Mouse (Mus musculus): ENCODE results near the gene Peli2. TPM values are rescaled to one million over a fixed set of nuclear protein-coding genes. Genes with fewer than 3 reads are reported as not detected.

The Peli2 gene
- polyA plus RNA-seq, 1 experiment from 2014 or later = 11.0 TPM

- Histone ChIP-seq H3K27ac (no peak overlapping the region), H3K4me3 (ENCODE audit: inconsistent target) (no peak overlapping the region), H3K79me2 (ENCODE audit: inconsistent target) (no peaks in the 10 kb centered on the region), H3K36me3 (ENCODE audit: inconsistent target) (no peaks in the 10 kb centered on the region)
- 66% methylated on average over 8 of the region's 8 CpGs for WGBS (ENCODE audit: missing documents)
Observed at GRCm38 (mm10) chr14:48172026-48172425, 51.4 kb downstream of the Peli2 start.

- no peak overlapping the region for H3K4me3 ChIP-seq (ENCODE audit: inconsistent target)
- WGBS (ENCODE audit: missing documents) = over 99% methylated on average over 8 of the region's 8 CpGs
Observed at GRCm38 (mm10) chr14:48172876-48173275, 52.3 kb downstream of the Peli2 start.

GRCm38 (mm10) chr14:48173840-48174239 is 53.2 kb downstream of the Peli2 start:
- 47% methylated on average over 9 of the region's 9 CpGs for WGBS (ENCODE audit: missing documents)
- no peaks in the 10 kb centered on the region for H3K36me3 ChIP-seq (ENCODE audit: inconsistent target)
- no peaks in the 10 kb centered on the region for H3K79me2 ChIP-seq (ENCODE audit: inconsistent target)
- H3K4me3 ChIP-seq (ENCODE audit: inconsistent target) = no peak overlapping the region
- no peak overlapping the region for H3K27ac ChIP-seq

More at GRCm38 (mm10) chr14:48172876-48173275, 52.3 kb downstream of the Peli2 start:
- no peak overlapping the region for H3K27ac ChIP-seq
- H3K36me3 ChIP-seq (ENCODE audit: inconsistent target) = no peaks in the 10 kb centered on the region
- no peaks in the 10 kb centered on the region for H3K79me2 ChIP-seq (ENCODE audit: inconsistent target)

- Histone ChIP-seq H3K36me3 (ENCODE audit: inconsistent target) (no peaks in the 10 kb centered on the region), H3K79me2 (ENCODE audit: inconsistent target) (no peaks in the 10 kb centered on the region), H3K27ac (no peak overlapping the region), H3K4me3 (ENCODE audit: inconsistent target) (no peak overlapping the region)
- 95% methylated on average over 4 of the region's 4 CpGs for WGBS (ENCODE audit: missing documents)
Observed at GRCm38 (mm10) chr14:48174356-48174755, 53.7 kb downstream of the Peli2 start.

- Histone ChIP-seq H3K36me3 (ENCODE audit: inconsistent target) (no peaks in the 10 kb centered on the region), H3K27ac (no peak overlapping the region), H3K4me3 (ENCODE audit: inconsistent target) (no peak overlapping the region), H3K79me2 (ENCODE audit: inconsistent target) (no peaks in the 10 kb centered on the region)
- 89% methylated on average over 8 of the region's 8 CpGs for WGBS (ENCODE audit: missing documents)
Observed at GRCm38 (mm10) chr14:48175115-48175514, 54.5 kb downstream of the Peli2 start.

- H3K79me2 ChIP-seq (ENCODE audit: inconsistent target) = no peaks in the 10 kb centered on the region
- H3K27ac ChIP-seq = no peak overlapping the region
- H3K4me3 ChIP-seq (ENCODE audit: inconsistent target) = no peak overlapping the region
- no peaks in the 10 kb centered on the region for H3K36me3 ChIP-seq (ENCODE audit: inconsistent target)
- 66% methylated on average over 15 of the region's 15 CpGs for WGBS (ENCODE audit: missing documents)
Observed at GRCm38 (mm10) chr14:48178304-48178995, 57.8 kb downstream of the Peli2 start.

DNA sequence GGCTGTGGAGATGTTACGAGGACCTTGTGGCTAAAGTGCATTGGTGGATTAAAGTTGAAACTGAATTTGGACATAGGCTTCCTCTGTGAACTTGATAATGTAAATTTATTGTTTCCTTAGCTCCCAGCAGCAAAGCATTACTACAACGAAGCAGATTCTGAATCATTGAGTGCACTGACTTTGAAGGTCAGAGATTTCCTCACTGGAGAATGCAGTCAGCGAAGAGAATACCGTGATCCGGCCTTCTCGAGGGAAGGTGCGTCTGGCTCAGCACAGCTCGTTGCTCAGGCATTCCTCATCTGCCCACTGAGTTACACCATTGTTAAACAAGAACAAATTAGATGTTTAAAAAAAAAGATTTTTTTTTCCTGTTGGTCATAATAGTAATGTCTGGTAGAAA is 58.4 kb downstream of the Peli2 start:
- H3K36me3 ChIP-seq (ENCODE audit: inconsistent target) = no peaks in the 10 kb centered on the region
- WGBS (ENCODE audit: missing documents) = 91% methylated on average over 8 of the region's 8 CpGs

GRCm38 (mm10) chr14:48186302-48186701 is 65.7 kb downstream of the Peli2 start:
- H3K4me3 ChIP-seq (ENCODE audit: inconsistent target) = no peak overlapping the region
- H3K36me3 ChIP-seq (ENCODE audit: inconsistent target) = no peaks in the 10 kb centered on the region
- no peak overlapping the region for H3K27ac ChIP-seq
- H3K79me2 ChIP-seq (ENCODE audit: inconsistent target) = peaks cover 17% of the 10 kb centered on the region; the same call in 1 of the 2 replicates
- 89% methylated on average over 6 of the region's 6 CpGs for WGBS (ENCODE audit: missing documents)

More for the DNA sequence above, 58.4 kb downstream of the Peli2 start:
- Histone ChIP-seq H3K4me3 (ENCODE audit: inconsistent target) (no peak overlapping the region), H3K27ac (no peak overlapping the region), H3K79me2 (ENCODE audit: inconsistent target) (no peaks in the 10 kb centered on the region)

- Histone ChIP-seq H3K27ac (no peak overlapping the region), H3K79me2 (ENCODE audit: inconsistent target) (peaks cover 25% of the 10 kb centered on the region; the same call in 1 of the 2 replicates), H3K36me3 (ENCODE audit: inconsistent target) (no peaks in the 10 kb centered on the region), H3K4me3 (ENCODE audit: inconsistent target) (no peak overlapping the region)
- 95% methylated on average over 9 of the region's 9 CpGs for WGBS (ENCODE audit: missing documents)
Observed at GRCm38 (mm10) chr14:48187100-48187499, 66.5 kb downstream of the Peli2 start.

- peaks cover 30% of the 10 kb centered on the region; the same call in 1 of the 2 replicates for H3K79me2 ChIP-seq (ENCODE audit: inconsistent target)
- H3K4me3 ChIP-seq (ENCODE audit: inconsistent target) = no peak overlapping the region
- H3K36me3 ChIP-seq (ENCODE audit: inconsistent target) = no peaks in the 10 kb centered on the region
- WGBS (ENCODE audit: missing documents) = 45% methylated on average over 8 of the region's 8 CpGs
- H3K27ac ChIP-seq = no peak overlapping the region; the same call in 1 of the 2 replicates
Observed at GRCm38 (mm10) chr14:48189330-48189729, 68.7 kb downstream of the Peli2 start.

- 93% methylated on average over 5 of the region's 5 CpGs for WGBS (ENCODE audit: missing documents)
- H3K4me3 ChIP-seq (ENCODE audit: inconsistent target) = no peak overlapping the region
- no peaks in the 10 kb centered on the region for H3K36me3 ChIP-seq (ENCODE audit: inconsistent target)
Observed at GRCm38 (mm10) chr14:48190946-48191345, 70.3 kb downstream of the Peli2 start.

DNA sequence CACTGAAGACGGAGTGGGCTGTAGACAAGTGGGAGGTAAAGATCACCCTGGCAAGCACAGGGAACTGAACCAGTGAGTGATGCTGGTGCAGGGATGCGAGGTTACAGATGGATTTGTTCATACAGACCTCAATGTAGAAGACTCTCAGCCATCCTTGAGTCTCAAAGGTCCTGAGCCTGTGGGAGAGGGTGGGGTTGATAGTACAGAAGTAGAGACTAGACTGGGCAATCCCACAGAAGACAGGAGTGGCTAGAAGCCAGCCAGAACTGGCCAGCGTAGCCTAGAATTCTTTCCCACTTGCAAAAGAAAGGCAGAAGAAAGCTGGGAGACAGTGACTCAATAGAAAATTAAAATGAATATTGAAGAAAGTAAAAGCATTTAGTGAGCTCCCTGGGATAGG is 71.3 kb downstream of the Peli2 start:
- WGBS (ENCODE audit: missing documents) = 98% methylated on average over 3 of the region's 3 CpGs
- no peak overlapping the region for H3K27ac ChIP-seq
- peaks cover 30% of the 10 kb centered on the region; the same call in 1 of the 2 replicates for H3K79me2 ChIP-seq (ENCODE audit: inconsistent target)
- H3K4me3 ChIP-seq (ENCODE audit: inconsistent target) = no peak overlapping the region
- no peaks in the 10 kb centered on the region for H3K36me3 ChIP-seq (ENCODE audit: inconsistent target)

More at GRCm38 (mm10) chr14:48190946-48191345, 70.3 kb downstream of the Peli2 start:
- Histone ChIP-seq H3K27ac (no peak overlapping the region), H3K79me2 (ENCODE audit: inconsistent target) (peaks cover 30% of the 10 kb centered on the region; the same call in 1 of the 2 replicates)

GRCm38 (mm10) chr14:48196804-48197203 is 76.2 kb downstream of the Peli2 start:
- Histone ChIP-seq H3K4me3 (ENCODE audit: inconsistent target) (no peak overlapping the region), H3K36me3 (ENCODE audit: inconsistent target) (no peaks in the 10 kb centered on the region), H3K79me2 (ENCODE audit: inconsistent target) (peaks cover 8% of the 10 kb centered on the region; the same call in 1 of the 2 replicates), H3K27ac (no peak overlapping the region)
- WGBS (ENCODE audit: missing documents) = 88% methylated on average over 5 of the region's 5 CpGs

DNA sequence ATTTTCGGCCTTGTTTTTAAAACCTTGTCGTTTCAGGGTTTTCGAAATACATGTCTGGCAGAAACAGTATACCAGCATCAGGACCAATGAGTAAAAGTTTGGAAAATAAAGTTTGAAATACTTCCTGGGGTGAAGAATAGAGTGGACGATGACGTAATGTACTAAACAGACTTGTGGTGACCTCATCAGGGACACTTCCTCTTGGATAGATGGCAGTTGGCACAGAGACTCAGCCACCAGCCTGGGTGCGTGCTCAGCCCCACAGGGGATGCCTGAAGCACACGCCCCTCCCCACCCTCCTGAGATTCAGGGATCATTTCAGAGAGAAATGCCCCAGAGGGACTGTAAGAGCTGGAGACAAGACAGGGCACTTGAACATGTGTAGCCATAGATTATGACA is 76.7 kb downstream of the Peli2 start:
- 49% methylated on average over 7 of the region's 7 CpGs for WGBS (ENCODE audit: missing documents)
- Histone ChIP-seq H3K4me3 (ENCODE audit: inconsistent target) (no peak overlapping the region), H3K27ac (no peak overlapping the region)

DNA sequence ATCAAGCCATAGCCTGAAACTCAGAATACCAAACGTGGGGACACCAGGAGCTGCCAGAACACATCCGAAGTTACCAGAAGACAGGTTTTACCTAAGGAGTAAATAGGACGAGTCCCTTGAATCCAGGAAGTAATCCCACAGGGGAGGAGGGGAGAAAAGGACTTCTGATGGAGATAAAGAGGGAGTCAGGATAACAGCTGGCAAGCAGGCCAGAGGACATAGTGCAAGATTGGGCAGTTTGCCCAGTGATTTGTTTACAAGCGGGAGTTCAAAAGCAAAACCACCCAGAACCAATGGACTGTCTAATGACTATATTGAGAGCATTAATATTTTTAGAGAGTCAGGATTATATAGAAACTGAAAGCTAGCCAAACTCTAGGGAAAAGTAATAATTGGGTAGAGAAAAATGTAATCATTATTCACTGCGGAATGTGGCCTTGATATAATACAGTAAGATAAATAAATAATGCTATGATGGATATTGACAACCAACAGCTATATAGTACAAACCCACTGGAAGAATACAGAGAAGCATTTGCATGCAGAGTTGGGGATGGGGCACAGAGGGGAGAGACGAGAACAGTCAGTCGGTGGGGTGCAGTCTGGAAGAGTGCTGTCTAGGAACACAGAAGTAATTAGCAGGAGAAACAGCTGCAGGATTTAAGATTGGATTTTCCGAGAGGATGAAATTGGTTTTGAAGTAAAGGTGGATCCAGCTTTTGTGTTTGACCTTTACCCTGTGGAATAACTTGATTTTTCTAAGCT is 77.7 kb downstream of the Peli2 start:
- no peak overlapping the region for H3K27ac ChIP-seq
- 94% methylated on average over 8 of the region's 8 CpGs for WGBS (ENCODE audit: missing documents)
- no peaks in the 10 kb centered on the region for H3K79me2 ChIP-seq (ENCODE audit: inconsistent target)
- no peak overlapping the region for H3K4me3 ChIP-seq (ENCODE audit: inconsistent target)
- H3K36me3 ChIP-seq (ENCODE audit: inconsistent target) = no peaks in the 10 kb centered on the region

More for the DNA sequence above, 76.7 kb downstream of the Peli2 start:
- Histone ChIP-seq H3K79me2 (ENCODE audit: inconsistent target) (peaks cover 3% of the 10 kb centered on the region; the same call in 1 of the 2 replicates), H3K36me3 (ENCODE audit: inconsistent target) (no peaks in the 10 kb centered on the region)

Data from macrophage (primary cell).